Mouse (Mus musculus) urinary bladder, postnatal 10 days (tissue): ENCODE results near the gene Tssk6.
"Not testable (repeated sequence)": the region's sequence is repeated elsewhere in the genome, so short reads cannot be mapped to it uniquely, and the experiment has no call there.

Experiments used
- DNase-seq: peaks from one replicate; pipeline ENCODE4 v3.0.0; 2022; ENCODE audit warnings: low spot score

Tssk6 gene

GRCm38 (mm10) chr8:69919010-69919409 lies 17.0 kb downstream of the Tssk6 start:
- DNase-seq: no peak

GRCm38 (mm10) chr8:69919876-69920662 lies 18.1 kb downstream of the Tssk6 start:
- DNase-seq: no peak

- DNase-seq: no peak
Observed at GRCm38 (mm10) chr8:69921141-69921540, 19.2 kb downstream of the Tssk6 start.

GRCm38 (mm10) chr8:69923986-69924385 lies 22.0 kb downstream of the Tssk6 start:
- DNase-seq: no peak

GRCm38 (mm10) chr8:69926901-69927300 lies 24.9 kb downstream of the Tssk6 start:
- DNase-seq: no peak

GRCm38 (mm10) chr8:69933811-69934210 lies 31.8 kb downstream of the Tssk6 start:
- no peak for DNase-seq

- DNase-seq: no peak
Observed at GRCm38 (mm10) chr8:69934582-69934981, 32.6 kb downstream of the Tssk6 start.

- DNase-seq: no peak
Observed at GRCm38 (mm10) chr8:69935431-69935830, 33.4 kb downstream of the Tssk6 start.

GRCm38 (mm10) chr8:69936050-69936794 lies 34.2 kb downstream of the Tssk6 start:
- DNase-seq: no peak

GRCm38 (mm10) chr8:69937466-69937865 lies 35.5 kb downstream of the Tssk6 start:
- no peak for DNase-seq

- DNase-seq: no peak
Observed at GRCm38 (mm10) chr8:69938245-69938982, 36.4 kb downstream of the Tssk6 start.

GRCm38 (mm10) chr8:69939633-69940032 lies 37.6 kb downstream of the Tssk6 start:
- DNase-seq: no peak

GRCm38 (mm10) chr8:69940386-69940785 lies 38.4 kb downstream of the Tssk6 start:
- no peak for DNase-seq

- DNase-seq: not testable (repeated sequence)
Observed at GRCm38 (mm10) chr8:69942495-69942894, 40.5 kb downstream of the Tssk6 start.

GRCm38 (mm10) chr8:69950300-69950699 lies 48.3 kb downstream of the Tssk6 start:
- DNase-seq: no peak
